In genomic region chr15:31883516-31883915, GRCm38 (mm10) we compare ENCODE assay signal across 20 mouse cellular contexts.
A peak's percentile ranks its signal among the peaks of the same experiment; 100 is the strongest.
DNase-seq lines count a peak whose midpoint lies in the region; TF ChIP-seq lines count a peak whose summit lies in the region.
"Had no signal": no experiment of that assay in that cellular context is flagged by ENCODE, and none has a peak within 500 bp of the region (broad histone marks: within the 10 kb centered on the region; RNA-seq: fewer than 3 reads in every experiment).

No protein-coding gene starts in this region.

- H3K27me3 ChIP-seq in kidney, adult 2 months (replicated peaks; ENCODE audit: control insufficient read depth, insufficient read depth, low read length) = no peaks in the 10 kb centered on the region
- H3K27me3 ChIP-seq: CH12.LX; embryonic facial prominence, embryonic 12.5 days; forebrain, embryonic 13.5 days; heart, embryonic 13.5 days; hindbrain, embryonic 12.5 days had no signal

- H3K27ac ChIP-seq in kidney, adult 2 months (ENCODE audit: insufficient read depth, low read depth, low read length) = no peak overlapping the region
- H3K27ac ChIP-seq: embryonic facial prominence, embryonic 12.5 days; forebrain, embryonic 13.5 days; gastrocnemius, adult 2 months; heart, embryonic 13.5 days; hindbrain, embryonic 12.5 days had no signal

- 85% methylated on average over 9 of the region's 9 CpGs for WGBS in kidney, adult 2 months

- TF ChIP-seq POLR2A in kidney, adult 2 months (IDR thresholded peaks at IDR 0.05; ENCODE audit: low read depth, low read length) = no peak

- no peaks in the 10 kb centered on the region for H3K36me3 ChIP-seq in kidney, adult 2 months (ENCODE audit: control insufficient read depth, insufficient read depth, low read length)
- H3K36me3 ChIP-seq: embryonic facial prominence, embryonic 12.5 days; heart, embryonic 13.5 days; hindbrain, embryonic 12.5 days had no signal

- no peaks in the 10 kb centered on the region for H3K4me1 ChIP-seq in kidney, adult 2 months (ENCODE audit: control insufficient read depth, insufficient read depth, low read length)
- H3K4me1 ChIP-seq: embryonic facial prominence, embryonic 12.5 days; forebrain, embryonic 13.5 days; heart, embryonic 13.5 days had no signal

- TF ChIP-seq CTCF in kidney, adult 2 months (conservative IDR thresholded peaks at IDR 0.05; ENCODE audit: insufficient read depth, insufficient read length, low read depth, low read length) = no peak

- H3K4me3 ChIP-seq in kidney, adult 2 months (ENCODE audit: insufficient read depth, low read depth, low read length) = no peak overlapping the region
- H3K4me3 ChIP-seq: embryonic facial prominence, embryonic 12.5 days; forebrain, embryonic 13.5 days; gastrocnemius, adult 2 months; heart, embryonic 13.5 days; hindbrain, embryonic 12.5 days had no signal

- DNase-seq in heart, adult 11 months = peak; percentile 66
- DNase-seq in heart, postnatal 14 days = no peak
- peak; percentile 54 for DNase-seq in cerebellum, adult 11-12 months
- DNase-seq in cerebellum, adult 9-10 months = peak; percentile 54
- peak; percentile 27 to 36 for DNase-seq in cerebellum, postnatal 36 days
- no peak for DNase-seq in left cerebral cortex, adult 11 months (ENCODE audit: low spot score)
- no peak for DNase-seq in kidney, adult 2 months
- DNase-seq: adrenal gland, adult 8-10 months; adrenal gland, postnatal 36 days; embryo, embryonic 11 days; forebrain, postnatal 0 days; gastrocnemius, adult 2 months; gastrocnemius, postnatal 25 days; heart, postnatal 4 days; kidney, adult 9 months had no signal

- intact Hi-C loops in heart, postnatal 14 days (cut with DNase I) = no loop called here

Comparison
In these comparisons a context has a peak if more than half of its experiments do, and no peak if none do; other contexts are left out.
1. DNase-seq: peak in heart, adult 11 months (single experiment), cerebellum, adult 11-12 months (single experiment), cerebellum, adult 9-10 months (single experiment) and cerebellum, postnatal 36 days (2 of 2); none in heart, postnatal 14 days (0 of 2), left cerebral cortex, adult 11 months (single experiment) and kidney, adult 2 months (single experiment).